Mouse (Mus musculus) lung, postnatal 36 days (tissue): ENCODE measurements around the gene Fam25c.
"Not testable (repeated sequence)": the region's sequence is repeated elsewhere in the genome, so short reads cannot be mapped to it uniquely, and the experiment has no call there.

Experiments
- DNase-seq: peaks from one replicate; pipeline ENCODE4 v3.0.0; 2022; ENCODE audit warnings: mixed read lengths

Fam25c gene

GRCm38 (mm10) chr14:34355301-34355700, at the start of gene Fam25c:
TSS of gene Fam25c (minus strand) at chr14:34355433.
- DNase-seq = no peak

- no peak for DNase-seq
Measured at GRCm38 (mm10) chr14:34403424-34403823, 48.2 kb upstream of the Fam25c start.

- DNase-seq = no peak
Measured at GRCm38 (mm10) chr14:34402871-34403270, 47.6 kb upstream of the Fam25c start.

- DNase-seq = peak; percentile 94
Measured at GRCm38 (mm10) chr14:34401135-34401534, 45.9 kb upstream of the Fam25c start.

GRCm38 (mm10) chr14:34400021-34400420, 44.8 kb upstream of the Fam25c start:
- no peak for DNase-seq

GRCm38 (mm10) chr14:34399301-34399700, 44.1 kb upstream of the Fam25c start:
- no peak for DNase-seq

GRCm38 (mm10) chr14:34398901-34399300, 43.7 kb upstream of the Fam25c start:
- no peak for DNase-seq

GRCm38 (mm10) chr14:34397871-34398270, 42.6 kb upstream of the Fam25c start:
- DNase-seq = no peak

- no peak for DNase-seq
Measured at GRCm38 (mm10) chr14:34393295-34393694, 38.1 kb upstream of the Fam25c start.

- DNase-seq = no peak
Measured at GRCm38 (mm10) chr14:34382921-34383704, 27.9 kb upstream of the Fam25c start.

GRCm38 (mm10) chr14:34378560-34379331, 23.5 kb upstream of the Fam25c start:
- peak; percentile 32 for DNase-seq

GRCm38 (mm10) chr14:34377121-34377520, 21.9 kb upstream of the Fam25c start:
- no peak for DNase-seq

GRCm38 (mm10) chr14:34375941-34376340, 20.7 kb upstream of the Fam25c start:
- no peak for DNase-seq

- DNase-seq = no peak
Measured at GRCm38 (mm10) chr14:34375415-34375904, 20.2 kb upstream of the Fam25c start, which contains the start of gene Mmrn2. TSS of gene Mmrn2 (plus strand) at chr14:34375465.

GRCm38 (mm10) chr14:34374577-34374976, 19.3 kb upstream of the Fam25c start, which contains the start of gene Sncg:
TSS of gene Sncg (minus strand) at chr14:34374789.
- no peak for DNase-seq

- no peak for DNase-seq
Measured at GRCm38 (mm10) chr14:34373581-34373980, 18.3 kb upstream of the Fam25c start.

- DNase-seq = peak; percentile 63
Measured at GRCm38 (mm10) chr14:34372646-34373045, 17.4 kb upstream of the Fam25c start.

- DNase-seq = no peak
Measured at GRCm38 (mm10) chr14:34371763-34372162, 16.5 kb upstream of the Fam25c start.

GRCm38 (mm10) chr14:34370921-34371320, 15.7 kb upstream of the Fam25c start:
- no peak for DNase-seq

GRCm38 (mm10) chr14:34370203-34370602, 15.0 kb upstream of the Fam25c start:
- DNase-seq = no peak

- no peak for DNase-seq
Measured at GRCm38 (mm10) chr14:34365147-34365507, 9.9 kb upstream of the Fam25c start.

- DNase-seq = not testable (repeated sequence)
Measured at GRCm38 (mm10) chr14:34364254-34365146, 9.3 kb upstream of the Fam25c start.
